Mouse (Mus musculus) brain, embryonic 14.5 days (tissue): ENCODE measurements around the gene Akap14.

Source experiments
- CTCF ChIP-seq: fragments of 200-500 bp; IDR thresholded peaks from 2 replicates; pipeline ENCODE4 v1.5.1; 2012; ENCODE audit warnings: inconsistent platforms, mild to moderate bottlenecking, moderate library complexity, borderline replicate concordance; ENCODE audit not compliant: insufficient read depth, insufficient read length; ENCODE audit errors: extremely low read depth
- POLR2A ChIP-seq: fragments of 200-500 bp; IDR thresholded peaks from 2 replicates; pipeline ENCODE4 v1.6.1; 2012; ENCODE audit warnings: mild to moderate bottlenecking, inconsistent platforms, borderline replicate concordance; ENCODE audit not compliant: poor library complexity, insufficient read depth, insufficient read length, severe bottlenecking; ENCODE audit errors: extremely low read depth

DNA sequence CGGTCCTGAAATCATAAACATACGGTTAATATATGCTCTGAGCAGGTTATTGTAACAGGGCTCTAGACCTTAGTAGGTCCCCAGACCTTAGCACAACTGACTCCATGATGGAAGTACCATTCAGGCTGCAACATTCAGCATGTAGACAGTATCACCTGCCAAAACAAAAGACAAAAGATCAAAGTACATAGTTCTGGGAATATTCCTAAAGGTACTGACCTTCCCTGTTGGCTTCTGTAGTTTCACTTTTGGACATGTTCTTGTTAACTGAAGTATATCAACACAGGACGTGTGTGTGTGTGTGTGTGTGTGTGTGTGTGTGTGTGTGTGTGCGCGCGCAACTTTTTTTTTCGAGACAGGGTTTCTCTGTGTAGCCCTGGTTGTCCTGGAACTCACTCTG lies 43.1 kb downstream of the Akap14 start:
- TF ChIP-seq CTCF (no peak), POLR2A (no peak)
